In the genomic region with DNA sequence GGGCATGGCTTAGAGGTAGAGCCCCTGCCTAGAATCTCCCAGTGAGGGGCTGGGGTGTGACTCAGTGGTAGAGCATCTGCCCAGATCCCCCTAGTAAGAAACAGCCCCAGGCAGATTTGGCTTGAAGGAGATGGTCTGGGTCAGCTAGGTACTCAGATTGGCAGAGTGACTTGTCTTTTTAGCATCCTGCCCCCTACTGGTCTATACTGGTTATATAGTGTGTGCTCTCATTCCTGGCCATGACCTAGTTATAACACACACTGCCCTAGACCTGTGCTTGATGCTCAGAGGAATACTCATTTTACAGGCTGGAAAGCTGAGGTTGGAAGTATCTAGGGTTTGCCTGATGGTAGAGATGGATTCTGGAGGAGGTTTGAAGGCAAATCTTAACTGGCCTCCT, we compare ENCODE assay signal across 11 mouse cellular contexts. TPM values are rescaled to one million over a fixed set of nuclear protein-coding genes. Genes with fewer than 3 reads are reported as not detected.
DNase-seq lines count a peak whose midpoint lies in the region; TF ChIP-seq lines count a peak whose summit lies in the region.
"Had no signal": no experiment of that assay in that cellular context is flagged by ENCODE, and none has a peak within 500 bp of the region (broad histone marks: within the 10 kb centered on the region; RNA-seq: fewer than 3 reads in every experiment).

No protein-coding gene starts in this region.

- H3K36me3 ChIP-seq in forebrain, embryonic 10.5 days (replicated peaks) = no peaks in the 10 kb centered on the region
- H3K36me3 ChIP-seq: limb, embryonic 13.5 days had no signal

- no peaks in the 10 kb centered on the region for H3K9me3 ChIP-seq in forebrain, embryonic 10.5 days
- H3K9me3 ChIP-seq: limb, embryonic 13.5 days had no signal

- TF ChIP-seq POLR2A in lung, adult 2 months (IDR thresholded peaks at IDR 0.05; ENCODE audit: borderline replicate concordance, extremely low read depth, low read depth, low read length) = no peak
- TF ChIP-seq POLR2A in bone marrow, adult 2 months (IDR thresholded peaks at IDR 0.05; ENCODE audit: borderline replicate concordance, control insufficient read depth, low read depth, low read length) = no peak

- no peak overlapping the region for H3K4me3 ChIP-seq in lung, adult 2 months (replicated peaks; ENCODE audit: extremely low read depth, low read depth, low read length)
- H3K4me3 ChIP-seq in bone marrow, adult 2 months (replicated peaks; ENCODE audit: control insufficient read depth, low read depth, low read length) = no peak overlapping the region
- no peak overlapping the region for H3K4me3 ChIP-seq in forebrain, embryonic 10.5 days
- H3K4me3 ChIP-seq: erythroblast, embryonic 14.5 days; limb, embryonic 13.5 days had no signal

- DNase-seq in embryo, embryonic 10.5 days (ENCODE audit: low spot score) = peak; percentile 27
- no peak for DNase-seq in embryo, embryonic 10 days (ENCODE audit: low spot score)
- DNase-seq in lung, adult 2 months = no peak
- no peak for DNase-seq in lung, postnatal 4 days
- DNase-seq in retina, embryonic 14.5 days (ENCODE audit: low spot score) = peak; percentile 38
- DNase-seq in forebrain, embryonic 10.5 days (ENCODE audit: extremely low spot score, low spot score) = no peak
- DNase-seq in right cerebral cortex, postnatal 25 days = no peak
- DNase-seq: kidney, postnatal 14 days had no signal

- H3K27ac ChIP-seq in bone marrow, adult 2 months (ENCODE audit: control insufficient read depth, insufficient read depth, low read depth, low read length, poor library complexity) = no peak overlapping the region
- H3K27ac ChIP-seq in forebrain, embryonic 10.5 days = no peak overlapping the region
- H3K27ac ChIP-seq: limb, embryonic 13.5 days had no signal

- H3K27me3 ChIP-seq in forebrain, embryonic 10.5 days (ENCODE audit: poor library complexity, severe bottlenecking) = peaks cover 12% of the 10 kb centered on the region

- 0 out of 2 replicates have a peak, but pooled peaks have one; percentile 10 for TF ChIP-seq CTCF in lung, adult 2 months (IDR thresholded peaks at IDR 0.05; ENCODE audit: insufficient read depth, low read length)
- TF ChIP-seq CTCF in bone marrow, adult 2 months (IDR thresholded peaks at IDR 0.05; ENCODE audit: control insufficient read depth, insufficient read depth, low read length) = 0 out of 2 replicates have a peak, but pooled peaks have one; percentile 7

- no peaks in the 10 kb centered on the region for H3K4me1 ChIP-seq in lung, adult 2 months (ENCODE audit: control insufficient read depth, insufficient read depth, low read length)
- H3K4me1 ChIP-seq in bone marrow, adult 2 months (ENCODE audit: control insufficient read depth, insufficient read depth, low read length) = peaks cover 3% of the 10 kb centered on the region; the same call in 1 of the 2 replicates
- H3K4me1 ChIP-seq in forebrain, embryonic 10.5 days = peaks cover 4% of the 10 kb centered on the region; the same call in 1 of the 2 replicates

RNA-seq across cellular contexts. Expression of gene Amz1, which starts 17.9 kb away (rescaled TPM):
- 13.3 and 14.8 TPM in 2 replicates for polyA plus RNA-seq in lung, adult 2 months (2012; rRNA removed)
- polyA plus RNA-seq in bone marrow, adult 2 months (2011; ENCODE audit: insufficient read depth, insufficient read length, low replicate concordance, missing spikeins) = 2.7 and 3.5 TPM in 2 replicates
- 0.63 and 0.66 TPM in 2 replicates for polyA plus RNA-seq in forebrain, embryonic 10.5 days (2016; fragmentation: Nextera tagmentation; extraction: Ambion mirVana)
- polyA plus RNA-seq: erythroblast, embryonic 14.5 days had no signal

RNA-seq across cellular contexts. Expression of gene Brat1, which starts 37.1 kb away (rescaled TPM):
- 31.6 and 31.7 TPM in 2 replicates for polyA plus RNA-seq in lung, adult 2 months (2012; rRNA removed)
- polyA plus RNA-seq in bone marrow, adult 2 months (2011; ENCODE audit: insufficient read depth, insufficient read length, low replicate concordance, missing spikeins) = 4.6 and 8.5 TPM in 2 replicates
- 21.5 and 23.6 TPM in 2 replicates for polyA plus RNA-seq in forebrain, embryonic 10.5 days (2016; fragmentation: Nextera tagmentation; extraction: Ambion mirVana)

RNA-seq across cellular contexts. Expression of gene Iqce, which starts 39.7 kb away (rescaled TPM):
- polyA plus RNA-seq in lung, adult 2 months (2012; rRNA removed) = 17.2 and 21.8 TPM in 2 replicates
- 3.6 and 11.0 TPM in 2 replicates for polyA plus RNA-seq in bone marrow, adult 2 months (2011; ENCODE audit: insufficient read depth, insufficient read length, low replicate concordance, missing spikeins)
- polyA plus RNA-seq in forebrain, embryonic 10.5 days (2016; fragmentation: Nextera tagmentation; extraction: Ambion mirVana) = 24.0 and 30.5 TPM in 2 replicates

Comparison
In these comparisons a context has a peak if more than half of its experiments do, and no peak if none do; other contexts are left out.
1. DNase-seq: peak in embryo, embryonic 10.5 days (single experiment) and retina, embryonic 14.5 days (single experiment); none in embryo, embryonic 10 days (single experiment), lung, adult 2 months (single experiment), lung, postnatal 4 days (0 of 2), forebrain, embryonic 10.5 days (single experiment) and right cerebral cortex, postnatal 25 days (single experiment).